Mouse (Mus musculus) liver, embryonic 13.5 days (tissue): Measurements from ENCODE around the gene Cpsf7. TPM values are rescaled to one million over a fixed set of nuclear protein-coding genes. Genes with fewer than 3 reads are reported as not detected.
A peak's percentile ranks its signal among the peaks of the same experiment; 100 is the strongest.

Source experiments
- ATAC-seq: fragments of 200-750 bp; cut with Nextera tagmentation; 2 replicates; pipeline ENCODE4 v1.8.0; 2017; ENCODE audit warnings: low read depth, mild to moderate bottlenecking, moderate number of reproducible peaks, moderate library complexity
- DNase-seq: peaks from one replicate; pipeline ENCODE4 v3.0.0; 2022
- H3K27ac ChIP-seq: fragments of 300-500 bp; sonication (generic); 2 replicates; pipeline ENCODE4 v1.5.1; 2015; ENCODE audit warnings: moderate library complexity, mild to moderate bottlenecking, inconsistent platforms
- H3K27me3 ChIP-seq: fragments of 300-500 bp; sonication (generic); 2 replicates; pipeline ENCODE4 v1.6.1; 2015; ENCODE audit warnings: mild to moderate bottlenecking, inconsistent platforms
- H3K36me3 ChIP-seq: fragments of 300-500 bp; sonication (generic); 2 replicates; pipeline ENCODE4 v1.6.1; 2015; ENCODE audit warnings: mild to moderate bottlenecking, inconsistent platforms
- H3K4me1 ChIP-seq: fragments of 300-500 bp; sonication (generic); replicated peaks from 2 replicates; pipeline ENCODE4 v1.6.1; 2015; ENCODE audit warnings: inconsistent platforms
- H3K4me2 ChIP-seq: fragments of 300-500 bp; sonication (generic); 2 replicates; pipeline ENCODE4 v1.6.1; 2015; ENCODE audit warnings: inconsistent platforms, mild to moderate bottlenecking, moderate library complexity
- H3K4me3 ChIP-seq: fragments of 300-500 bp; sonication (generic); replicated peaks from 2 replicates; pipeline ENCODE4 v1.5.1; 2015; ENCODE audit warnings: mild to moderate bottlenecking, inconsistent platforms
- H3K9ac ChIP-seq: fragments of 300-500 bp; sonication (generic); 2 replicates; pipeline ENCODE4 v1.6.1; 2015; ENCODE audit warnings: mild to moderate bottlenecking, inconsistent platforms
- H3K9me3 ChIP-seq: fragments of 300-500 bp; sonication (generic); replicated peaks from 2 replicates; pipeline ENCODE4 v1.6.1; 2016; ENCODE audit warnings: inconsistent platforms
- WGBS: fragments of 180-500 bp; shearing (Covaris S2); methylation state at CpG from one replicate; pipeline ENCODE4 v1.1.7; 2015; ENCODE audit not compliant: insufficient replicate concordance; 5-methylcytosine and 5-hydroxymethylcytosine counted together
- polyA plus RNA-seq: library from polyadenylated mRNA; unstranded; fragments of >200 nt; fragmentation: Nextera tagmentation; extraction: Ambion mirVana; gene quantifications from 2 replicates; pipeline ENCODE4 v1.2.1, GENCODE M21; 2015

The Cpsf7 gene
- polyA plus RNA-seq, 1 experiment from 2014 or later: 9.7 TPM

GRCm38 (mm10) chr19:10587231-10587630, 62.2 kb downstream of the Cpsf7 start:
- H3K4me1 ChIP-seq: peaks cover 17% of the 10 kb centered on the region
- H3K36me3 ChIP-seq: peaks cover 33% of the 10 kb centered on the region
- H3K9me3 ChIP-seq: no peaks in the 10 kb centered on the region
- DNase-seq (no peak), ATAC-seq (no peak)
- no peak overlapping the region for H3K9ac ChIP-seq
- H3K4me2 ChIP-seq: no peak overlapping the region
- H3K27ac ChIP-seq: peak overlapping the region; percentile 55
- H3K27me3 ChIP-seq: no peaks in the 10 kb centered on the region
- 63% methylated on average over 8 of the region's 8 CpGs for WGBS
- no peak overlapping the region for H3K4me3 ChIP-seq

GRCm38 (mm10) chr19:10589127-10589857, 64.2 kb downstream of the Cpsf7 start:
- H3K4me2 ChIP-seq: no peak overlapping the region
- DNase-seq (no peak), ATAC-seq (no peak)
- no peak overlapping the region for H3K4me3 ChIP-seq
- H3K9ac ChIP-seq: no peak overlapping the region
- H3K4me1 ChIP-seq: peaks cover 17% of the 10 kb centered on the region
- H3K27me3 ChIP-seq: no peaks in the 10 kb centered on the region
- WGBS: 36% methylated on average over 5 of the region's 5 CpGs
- H3K9me3 ChIP-seq: no peaks in the 10 kb centered on the region
- peak overlapping the region; percentile 67 for H3K27ac ChIP-seq
- H3K36me3 ChIP-seq: peaks cover 34% of the 10 kb centered on the region

GRCm38 (mm10) chr19:10590301-10590700, 65.2 kb downstream of the Cpsf7 start:
- no peak overlapping the region for H3K9ac ChIP-seq
- no peak for DNase-seq
- H3K4me3 ChIP-seq: no peak overlapping the region
- no peak overlapping the region for H3K4me2 ChIP-seq
- no peaks in the 10 kb centered on the region for H3K27me3 ChIP-seq
- peaks cover 14% of the 10 kb centered on the region for H3K4me1 ChIP-seq
- no peak for ATAC-seq
- WGBS: 58% methylated on average over 3 of the region's 3 CpGs
- H3K9me3 ChIP-seq: no peaks in the 10 kb centered on the region
- H3K27ac ChIP-seq: peak overlapping the region; percentile 10; the same call in 1 of the 2 replicates
- H3K36me3 ChIP-seq: peaks cover 39% of the 10 kb centered on the region

GRCm38 (mm10) chr19:10591659-10592377, 66.8 kb downstream of the Cpsf7 start:
- ATAC-seq (peak; percentile 65), DNase-seq (no peak)
- Histone ChIP-seq H3K27me3 (no peaks in the 10 kb centered on the region), H3K4me1 (peaks cover 14% of the 10 kb centered on the region; the same call in 1 of the 2 replicates), H3K9ac (no peak overlapping the region), H3K4me3 (no peak overlapping the region), H3K36me3 (peaks cover 50% of the 10 kb centered on the region), H3K9me3 (no peaks in the 10 kb centered on the region), H3K27ac (peak overlapping the region; percentile 30; the same call in 1 of the 2 replicates), H3K4me2 (no peak overlapping the region)
- 77% methylated on average over 6 of the region's 6 CpGs for WGBS

Other genes starting within 250 kb of the Cpsf7 start
- 0.20 and 0.32 TPM in 2 replicates for gene Dagla, start 220.4 kb upstream of the Cpsf7 start, polyA plus RNA-seq
- 0.10 and 0.21 TPM in 2 replicates for gene Syt7, start 136.2 kb upstream of the Cpsf7 start, polyA plus RNA-seq
- gene Lrrc10b, start 67.8 kb upstream of the Cpsf7 start, polyA plus RNA-seq: 0.06 TPM in 1 of 2 replicates, not detected in the other
- not detected in 2 replicates for gene Ppp1r32, start 42.3 kb upstream of the Cpsf7 start, polyA plus RNA-seq
- 33.7 and 36.2 TPM in 2 replicates for gene Sdhaf2, start 876 bp downstream of the Cpsf7 start, polyA plus RNA-seq
- 14.9 and 16.9 TPM in 2 replicates for gene Tmem216, start 31.0 kb downstream of the Cpsf7 start, polyA plus RNA-seq
- gene Cyb561a3, start 51.9 kb downstream of the Cpsf7 start, polyA plus RNA-seq: 10.6 and 12.4 TPM in 2 replicates
- 14.9 and 16.3 TPM in 2 replicates for gene Tmem138, start 52.1 kb downstream of the Cpsf7 start, polyA plus RNA-seq
- gene Ddb1, start 80.1 kb downstream of the Cpsf7 start, polyA plus RNA-seq: 156 and 177 TPM in 2 replicates
- 9.4 and 10.8 TPM in 2 replicates for gene Tkfc, start 80.4 kb downstream of the Cpsf7 start, polyA plus RNA-seq
- gene Vwce, start 108.9 kb downstream of the Cpsf7 start, polyA plus RNA-seq: 5.3 and 5.8 TPM in 2 replicates
- gene Pga5, start 152.8 kb downstream of the Cpsf7 start, polyA plus RNA-seq: not detected in 2 replicates
- 10.4 and 12.1 TPM in 2 replicates for gene Vps37c, start 163.5 kb downstream of the Cpsf7 start, polyA plus RNA-seq
- 0.08 TPM in 1 of 2 replicates, not detected in the other for gene Cd5, start 213.7 kb downstream of the Cpsf7 start, polyA plus RNA-seq